ENCODE assay signal across 10 mouse cellular contexts in the genomic region with DNA sequence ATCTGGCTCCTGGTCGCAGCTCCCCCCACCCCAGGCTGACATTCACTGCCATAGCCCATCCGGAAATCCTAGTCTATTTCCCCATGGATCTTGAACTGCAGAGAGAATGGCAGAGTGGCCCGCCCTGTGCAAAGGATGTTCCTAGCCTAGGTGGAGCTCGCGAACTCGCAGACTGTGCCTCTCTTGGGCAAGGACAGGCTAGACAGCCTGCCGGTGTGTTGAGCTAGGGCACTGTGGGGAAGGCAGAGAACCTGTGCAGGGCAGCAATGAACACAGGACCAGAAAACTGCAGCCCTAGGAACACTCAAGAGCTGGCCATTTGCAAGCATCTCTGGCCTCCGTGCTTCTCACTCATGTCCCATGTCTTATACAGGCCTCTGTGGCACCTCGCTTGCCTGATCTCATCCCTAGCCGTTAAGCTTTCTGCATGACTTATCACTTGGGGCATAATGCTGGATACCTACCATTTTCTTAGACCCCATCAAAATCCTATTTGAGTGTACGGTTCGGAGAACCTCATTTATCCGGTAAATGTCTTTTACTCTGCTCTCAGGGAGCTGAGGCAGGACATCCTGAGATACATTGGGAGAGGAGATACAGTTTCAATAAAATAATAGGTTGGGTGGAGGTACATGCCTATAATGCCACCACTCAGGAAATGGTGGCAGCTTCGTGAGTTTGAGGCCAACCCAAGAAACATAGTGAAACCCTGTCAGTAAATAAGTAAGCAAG. TPM values are rescaled to one million over a fixed set of nuclear protein-coding genes. Genes with fewer than 3 reads are reported as not detected.
A peak's percentile ranks its signal among the peaks of the same experiment; 100 is the strongest.
DNase-seq lines count a peak whose midpoint lies in the region; ATAC-seq lines count a peak whose summit lies in the region.
"Had no signal": no experiment of that assay in that cellular context is flagged by ENCODE, and none has a peak within 500 bp of the region (broad histone marks: within the 10 kb centered on the region; RNA-seq: fewer than 3 reads in every experiment).

No protein-coding gene starts in this region.

- no peaks in the 10 kb centered on the region for H3K36me3 ChIP-seq in hindbrain, embryonic 14.5 days (replicated peaks; ENCODE audit: control insufficient read depth, insufficient read depth)

- H3K9me3 ChIP-seq in hindbrain, embryonic 14.5 days (ENCODE audit: control insufficient read depth, low read length): no peaks in the 10 kb centered on the region

- ATAC-seq in hindbrain, embryonic 14.5 days (ENCODE audit: low FRiP score): no peak

- peak overlapping the region; percentile 63 for H3K4me2 ChIP-seq in hindbrain, embryonic 14.5 days (replicated peaks)

- peak overlapping the region; percentile 31; the same call in 1 of the 2 replicates for H3K4me3 ChIP-seq in hindbrain, embryonic 14.5 days (replicated peaks; ENCODE audit: low read length)
- H3K4me3 ChIP-seq: erythroblast, embryonic 14.5 days had no signal

- no peak overlapping the region for H3K27ac ChIP-seq in hindbrain, embryonic 14.5 days
- H3K27ac ChIP-seq: liver, embryonic 14.5 days had no signal

- 41% methylated on average over 14 of the region's 14 CpGs for WGBS in hindbrain, embryonic 14.5 days

- H3K4me1 ChIP-seq in hindbrain, embryonic 14.5 days (replicated peaks; ENCODE audit: control insufficient read depth, insufficient read depth, low read length): peaks cover 12% of the 10 kb centered on the region; the same call in 1 of the 2 replicates

- intact Hi-C loops in left cerebral cortex, postnatal 4 days (cut with DNase I): loop anchor here (5.0 kb wide), 1 partner anchor 57 kb away; no protein-coding TSS in a partner anchor

- DNase-seq in embryo, embryonic 10 days (ENCODE audit: low spot score): peak; percentile 24
- no peak for DNase-seq in embryo, embryonic 11 days
- peak; percentile 50 to 58 for DNase-seq in left cerebral cortex, adult 18-20 months (ENCODE audit: low spot score in 2 of 2)
- DNase-seq in left cerebral cortex, postnatal 4 days: no peak
- DNase-seq in hindbrain, embryonic 14.5 days (ENCODE audit: low spot score): no peak
- DNase-seq in thymus, postnatal 0 days (ENCODE audit: low spot score): peak; percentile 66
- DNase-seq in MN1 (ENCODE audit: low spot score): no peak
- no peak for DNase-seq in frontal cortex, postnatal 25 days (ENCODE audit: low spot score in 2 of 2)

- no peak overlapping the region for H3K9ac ChIP-seq in hindbrain, embryonic 14.5 days
- H3K9ac ChIP-seq: liver, embryonic 14.5 days had no signal

- H3K27me3 ChIP-seq in hindbrain, embryonic 14.5 days (ENCODE audit: control insufficient read depth, insufficient read depth, low read length): peaks cover 33% of the 10 kb centered on the region

RNA-seq across cellular contexts. Expression of a gene that starts 1.4 kb away (rescaled TPM):
- total RNA-seq in left cerebral cortex, adult 18-20 months (2021): 100 to 1,000 TPM; 830 to 832 TPM
- 100 to 1,000 TPM; 130 to 177 TPM for total RNA-seq in left cerebral cortex, postnatal 4 days (2021)
- 6.2 and 9.6 TPM in 2 replicates for polyA plus RNA-seq in hindbrain, embryonic 14.5 days (2014; fragmentation: Nextera tagmentation; extraction: Ambion mirVana)
- 415 and 436 TPM in 2 replicates for polyA plus RNA-seq in thymus, postnatal 0 days (2015; fragmentation: Nextera tagmentation; extraction: Ambion mirVana)
- polyA plus RNA-seq: erythroblast, embryonic 14.5 days had no signal

RNA-seq across cellular contexts. Expression of a gene that starts 22.2 kb away (rescaled TPM):
- 10 to 100 TPM; 79.1 to 86.3 TPM for total RNA-seq in left cerebral cortex, adult 18-20 months (2021)
- 10 to 100 TPM; 30.2 to 31.9 TPM for total RNA-seq in left cerebral cortex, postnatal 4 days (2021)
- polyA plus RNA-seq in hindbrain, embryonic 14.5 days (2014; fragmentation: Nextera tagmentation; extraction: Ambion mirVana): 8.4 and 11.6 TPM in 2 replicates
- 7.4 and 13.1 TPM in 2 replicates for polyA plus RNA-seq in thymus, postnatal 0 days (2015; fragmentation: Nextera tagmentation; extraction: Ambion mirVana)
- polyA plus RNA-seq: erythroblast, embryonic 14.5 days had no signal

RNA-seq across cellular contexts. Expression of a gene that starts 56.9 kb away (rescaled TPM):
- total RNA-seq in left cerebral cortex, adult 18-20 months (2021): under 1 TPM in 1 of 2 experiments, not detected in 1; 0.16 TPM
- not detected for total RNA-seq in left cerebral cortex, postnatal 4 days (2021)
- 0.31 and 0.41 TPM in 2 replicates for polyA plus RNA-seq in hindbrain, embryonic 14.5 days (2014; fragmentation: Nextera tagmentation; extraction: Ambion mirVana)
- not detected in 2 replicates for polyA plus RNA-seq in thymus, postnatal 0 days (2015; fragmentation: Nextera tagmentation; extraction: Ambion mirVana)
- polyA plus RNA-seq: erythroblast, embryonic 14.5 days; liver, embryonic 14.5 days had no signal

Comparison
In these comparisons a context has a peak if more than half of its experiments do, and no peak if none do; other contexts are left out.
1. DNase-seq: peak in embryo, embryonic 10 days (single experiment), left cerebral cortex, adult 18-20 months (2 of 2) and thymus, postnatal 0 days (single experiment); none in embryo, embryonic 11 days (single experiment), left cerebral cortex, postnatal 4 days (single experiment), hindbrain, embryonic 14.5 days (single experiment), MN1 (single experiment) and frontal cortex, postnatal 25 days (0 of 2).
2. RNA of a gene that starts 1.4 kb away (total RNA-seq): 830 to 832 TPM in left cerebral cortex, adult 18-20 months; 130 to 177 TPM in left cerebral cortex, postnatal 4 days; every median in the first group is over 4 times any median in the second.